Mouse (Mus musculus) heart, embryonic 12.5 days (tissue): ENCODE results near the gene Fam78a. TPM values are rescaled to one million over a fixed set of nuclear protein-coding genes. Genes with fewer than 3 reads are reported as not detected.

Experiments used
- ATAC-seq: fragments of 200-750 bp; cut with Nextera tagmentation; 2 replicates; pipeline ENCODE4 v1.8.0; 2017; ENCODE audit warnings: moderate TSS enrichment, moderate library complexity; ENCODE audit not compliant: insufficient number of reproducible peaks, low FRiP score
- H3K27ac ChIP-seq: fragments of 300-500 bp; sonication (generic); 2 replicates; pipeline ENCODE4 v1.5.1; 2016; ENCODE audit warnings: mild to moderate bottlenecking, moderate library complexity; ENCODE audit not compliant: poor library complexity, severe bottlenecking
- H3K27me3 ChIP-seq: fragments of 300-500 bp; sonication (generic); replicated peaks from 2 replicates; pipeline ENCODE4 v1.6.1; 2016; ENCODE audit warnings: mild to moderate bottlenecking, moderate library complexity
- H3K36me3 ChIP-seq: fragments of 300-500 bp; sonication (generic); 2 replicates; pipeline ENCODE4 v1.6.1; 2016; ENCODE audit warnings: mild to moderate bottlenecking, moderate library complexity
- H3K4me1 ChIP-seq: fragments of 300-500 bp; sonication (generic); replicated peaks from 2 replicates; pipeline ENCODE4 v1.6.1; 2016; ENCODE audit warnings: mild to moderate bottlenecking
- H3K4me2 ChIP-seq: fragments of 300-500 bp; sonication (generic); 2 replicates; pipeline ENCODE4 v1.6.1; 2016; ENCODE audit warnings: mild to moderate bottlenecking, moderate library complexity
- H3K4me3 ChIP-seq: fragments of 300-500 bp; sonication (generic); 2 replicates; pipeline ENCODE4 v1.5.1; 2016; ENCODE audit warnings: mild to moderate bottlenecking
- H3K9ac ChIP-seq: fragments of 300-500 bp; sonication (generic); 2 replicates; pipeline ENCODE4 v1.6.1; 2016; ENCODE audit warnings: mild to moderate bottlenecking, moderate library complexity
- H3K9me3 ChIP-seq: fragments of 300-500 bp; sonication (generic); replicated peaks from 2 replicates; pipeline ENCODE4 v1.6.1; 2016; ENCODE audit warnings: mild to moderate bottlenecking, moderate library complexity
- WGBS: fragments of 180-500 bp; shearing (Covaris S2); methylation state at CpG from one replicate; pipeline ENCODE4 v1.1.7; 2016; 5-methylcytosine and 5-hydroxymethylcytosine counted together
- polyA plus RNA-seq: library from polyadenylated mRNA; unstranded; fragments of >200 nt; fragmentation: Nextera tagmentation; extraction: Ambion mirVana; gene quantifications from 2 replicates; pipeline ENCODE4 v1.2.1, GENCODE M21; 2016

Gene Fam78a
- polyA plus RNA-seq, 1 experiment from 2014 or later = 50.7 TPM

GRCm38 (mm10) chr2:32083159-32084011 lies 1.3 kb downstream of the Fam78a start:
- Histone ChIP-seq H3K4me1 (peaks cover 45% of the 10 kb centered on the region), H3K9me3 (no peaks in the 10 kb centered on the region), H3K4me3 (peak overlapping the region; percentile 70), H3K27ac (peak overlapping the region; percentile 88), H3K4me2 (peak overlapping the region; percentile 100), H3K27me3 (no peaks in the 10 kb centered on the region; the same call in 1 of the 2 replicates), H3K9ac (peak overlapping the region; percentile 93), H3K36me3 (peaks cover 3% of the 10 kb centered on the region; the same call in 1 of the 2 replicates)
- under 1% methylated on average over 91 of the region's 91 CpGs for WGBS
- ATAC-seq = peak; percentile 71

- Histone ChIP-seq H3K9ac (peak overlapping the region; percentile 93), H3K4me2 (peak overlapping the region; percentile 100), H3K4me1 (peaks cover 43% of the 10 kb centered on the region)
Measured at GRCm38 (mm10) chr2:32082229-32082628, 2.4 kb downstream of the Fam78a start.

GRCm38 (mm10) chr2:32081296-32081929 lies 3.2 kb downstream of the Fam78a start:
- 43% methylated on average over 14 of the region's 14 CpGs for WGBS
- H3K4me3 ChIP-seq = peak overlapping the region; percentile 70
- peaks cover 51% of the 10 kb centered on the region for H3K4me1 ChIP-seq
- H3K36me3 ChIP-seq = peaks cover 7% of the 10 kb centered on the region; the same call in 1 of the 2 replicates
- peak overlapping the region; percentile 93 for H3K9ac ChIP-seq
- no peak for ATAC-seq
- H3K9me3 ChIP-seq = no peaks in the 10 kb centered on the region
- no peaks in the 10 kb centered on the region for H3K27me3 ChIP-seq
- H3K4me2 ChIP-seq = peak overlapping the region; percentile 100
- H3K27ac ChIP-seq = peak overlapping the region; percentile 88

More at GRCm38 (mm10) chr2:32082229-32082628, 2.4 kb downstream of the Fam78a start:
- Histone ChIP-seq H3K4me3 (peak overlapping the region; percentile 70), H3K36me3 (peaks cover 3% of the 10 kb centered on the region; the same call in 1 of the 2 replicates), H3K9me3 (no peaks in the 10 kb centered on the region), H3K27me3 (no peaks in the 10 kb centered on the region), H3K27ac (peak overlapping the region; percentile 88)
- ATAC-seq = no peak
- WGBS = 29% methylated on average over 2 of the region's 2 CpGs

- no peak for ATAC-seq
- Histone ChIP-seq H3K4me3 (peak overlapping the region; percentile 70), H3K27me3 (no peaks in the 10 kb centered on the region), H3K4me1 (peaks cover 51% of the 10 kb centered on the region), H3K4me2 (peak overlapping the region; percentile 100), H3K36me3 (peaks cover 7% of the 10 kb centered on the region; the same call in 1 of the 2 replicates), H3K9ac (peak overlapping the region; percentile 93), H3K9me3 (no peaks in the 10 kb centered on the region), H3K27ac (peak overlapping the region; percentile 88)
- WGBS = 60% methylated on average over 3 of the region's 3 CpGs
Measured at GRCm38 (mm10) chr2:32080681-32081080, 4.0 kb downstream of the Fam78a start.

- Histone ChIP-seq H3K9ac (peak overlapping the region; percentile 93), H3K4me1 (peaks cover 55% of the 10 kb centered on the region)
Measured at GRCm38 (mm10) chr2:32079191-32079725, 5.4 kb downstream of the Fam78a start.

GRCm38 (mm10) chr2:32078522-32078921 lies 6.1 kb downstream of the Fam78a start:
- Histone ChIP-seq H3K27me3 (no peaks in the 10 kb centered on the region), H3K4me2 (peak overlapping the region; percentile 100), H3K4me1 (peaks cover 60% of the 10 kb centered on the region), H3K9ac (peak overlapping the region; percentile 93), H3K36me3 (peaks cover 15% of the 10 kb centered on the region), H3K27ac (peak overlapping the region; percentile 88), H3K9me3 (no peaks in the 10 kb centered on the region), H3K4me3 (peak overlapping the region; percentile 70)
- WGBS = 31% methylated on average over 8 of the region's 8 CpGs
- ATAC-seq = peak; percentile 52; the same call in 1 of the 2 replicates

More at GRCm38 (mm10) chr2:32079191-32079725, 5.4 kb downstream of the Fam78a start:
- peak overlapping the region; percentile 88 for H3K27ac ChIP-seq
- no peaks in the 10 kb centered on the region for H3K9me3 ChIP-seq
- ATAC-seq = no peak
- no peaks in the 10 kb centered on the region for H3K27me3 ChIP-seq
- 57% methylated on average over 14 of the region's 14 CpGs for WGBS
- H3K36me3 ChIP-seq = peaks cover 10% of the 10 kb centered on the region; the same call in 1 of the 2 replicates
- peak overlapping the region; percentile 100 for H3K4me2 ChIP-seq
- peak overlapping the region; percentile 70 for H3K4me3 ChIP-seq

GRCm38 (mm10) chr2:32077744-32078143 lies 6.9 kb downstream of the Fam78a start:
- peak overlapping the region; percentile 93 for H3K9ac ChIP-seq
- peak overlapping the region; percentile 88 for H3K27ac ChIP-seq
- peaks cover 60% of the 10 kb centered on the region for H3K4me1 ChIP-seq
- H3K4me2 ChIP-seq = peak overlapping the region; percentile 100
- H3K9me3 ChIP-seq = no peaks in the 10 kb centered on the region
- H3K36me3 ChIP-seq = peaks cover 23% of the 10 kb centered on the region
- no peaks in the 10 kb centered on the region for H3K27me3 ChIP-seq
- ATAC-seq = no peak
- H3K4me3 ChIP-seq = peak overlapping the region; percentile 70
- 70% methylated on average over 10 of the region's 10 CpGs for WGBS

- Histone ChIP-seq H3K4me2 (peak overlapping the region; percentile 17; the same call in 1 of the 2 replicates), H3K27me3 (no peaks in the 10 kb centered on the region), H3K27ac (peak overlapping the region; percentile 17; the same call in 1 of the 2 replicates), H3K4me1 (peaks cover 56% of the 10 kb centered on the region), H3K4me3 (no peak overlapping the region), H3K9me3 (no peaks in the 10 kb centered on the region), H3K36me3 (peaks cover 42% of the 10 kb centered on the region), H3K9ac (no peak overlapping the region)
- WGBS = 69% methylated on average over 7 of the region's 7 CpGs
- ATAC-seq = no peak
Measured at GRCm38 (mm10) chr2:32075368-32075767, 9.3 kb downstream of the Fam78a start.

- Histone ChIP-seq H3K36me3 (peaks cover 45% of the 10 kb centered on the region), H3K27ac (peak overlapping the region; percentile 36), H3K27me3 (no peaks in the 10 kb centered on the region), H3K4me1 (peaks cover 49% of the 10 kb centered on the region), H3K4me3 (no peak overlapping the region), H3K4me2 (peak overlapping the region; percentile 17; the same call in 1 of the 2 replicates), H3K9ac (peak overlapping the region; percentile 30; the same call in 1 of the 2 replicates), H3K9me3 (no peaks in the 10 kb centered on the region)
- 59% methylated on average over 8 of the region's 8 CpGs for WGBS
- ATAC-seq = no peak
Measured at GRCm38 (mm10) chr2:32074404-32074803, 10.3 kb downstream of the Fam78a start.

- Histone ChIP-seq H3K27me3 (no peaks in the 10 kb centered on the region), H3K9me3 (no peaks in the 10 kb centered on the region), H3K27ac (no peak overlapping the region), H3K36me3 (peaks cover 64% of the 10 kb centered on the region), H3K4me3 (no peak overlapping the region), H3K4me1 (peaks cover 60% of the 10 kb centered on the region), H3K9ac (no peak overlapping the region), H3K4me2 (no peak overlapping the region)
- whole genome bisulfite sequencing = 90% methylated on average over 10 of the region's 10 CpGs
- no peak for ATAC-seq
Measured at GRCm38 (mm10) chr2:32070747-32071146, 13.9 kb downstream of the Fam78a start.
